Mouse (Mus musculus): ENCODE results near the gene Caprin1.

GRCm38 (mm10) chr2:103785735-103786134, 11.7 kb downstream of the Caprin1 start:
- no peak for TF ChIP-seq CTCF (IDR thresholded peaks at IDR 0.05; ENCODE audit: low read depth)
- TF ChIP-seq EP300 (IDR thresholded peaks at IDR 0.05; ENCODE audit: low read depth), result no peak
